Mouse (Mus musculus) lung, embryonic 15.5 days (tissue): ENCODE measurements around the gene Ubash3b. TPM values are rescaled to one million over a fixed set of nuclear protein-coding genes. Genes with fewer than 3 reads are reported as not detected.

Source experiments
- ATAC-seq: fragments of 200-750 bp; cut with Nextera tagmentation; 2 replicates; pipeline ENCODE4 v1.8.0; 2017; ENCODE audit warnings: moderate number of reproducible peaks, borderline replicate concordance; ENCODE audit not compliant: low FRiP score, low TSS enrichment; ENCODE audit errors: extremely low read depth
- H3K27ac ChIP-seq: fragments of 300-500 bp; sonication (generic); 2 replicates; pipeline ENCODE4 v1.5.1; 2015; ENCODE audit warnings: moderate library complexity, mild to moderate bottlenecking, inconsistent platforms
- H3K27me3 ChIP-seq: fragments of 300-500 bp; sonication (generic); 2 replicates; pipeline ENCODE4 v1.6.1; 2015; ENCODE audit warnings: inconsistent platforms
- H3K36me3 ChIP-seq: fragments of 300-500 bp; sonication (generic); 2 replicates; pipeline ENCODE4 v1.6.1; 2015; ENCODE audit warnings: inconsistent platforms
- H3K4me1 ChIP-seq: fragments of 300-500 bp; sonication (generic); 2 replicates; pipeline ENCODE4 v1.6.1; 2015; ENCODE audit warnings: inconsistent platforms
- H3K4me2 ChIP-seq: fragments of 300-500 bp; sonication (generic); 2 replicates; pipeline ENCODE4 v1.6.1; 2015; ENCODE audit warnings: inconsistent platforms, mild to moderate bottlenecking, moderate library complexity
- H3K4me3 ChIP-seq: fragments of 300-500 bp; sonication (generic); 2 replicates; pipeline ENCODE4 v1.5.1; 2015; ENCODE audit warnings: mild to moderate bottlenecking, inconsistent platforms
- H3K9ac ChIP-seq: fragments of 300-500 bp; sonication (generic); 2 replicates; pipeline ENCODE4 v1.6.1; 2015; ENCODE audit warnings: inconsistent platforms
- H3K9me3 ChIP-seq: fragments of 300-500 bp; sonication (generic); 2 replicates; pipeline ENCODE4 v1.6.1; 2016; ENCODE audit warnings: inconsistent platforms
- WGBS: fragments of 180-500 bp; shearing (Covaris S2); methylation state at CpG from one replicate; pipeline ENCODE4 v1.1.7; 2015; 5-methylcytosine and 5-hydroxymethylcytosine counted together
- polyA plus RNA-seq: library from polyadenylated mRNA; unstranded; fragments of >200 nt; fragmentation: Nextera tagmentation; extraction: Ambion mirVana; gene quantifications from 2 replicates; pipeline ENCODE4 v1.2.1, GENCODE M21; 2015

Gene Ubash3b
- 5.5 and 6.3 TPM in 2 replicates for polyA plus RNA-seq

- H3K4me1 ChIP-seq, result peaks cover 10% of the 10 kb centered on the region
- H3K27me3 ChIP-seq, result peaks cover 7% of the 10 kb centered on the region; the same call in 1 of the 2 replicates
- H3K4me3 ChIP-seq, result no peak within 1 kb of the TSS
- 70% methylated on average over 6 of the region's 6 CpGs for WGBS
- no peak for ATAC-seq
- no peaks in the 10 kb centered on the region for H3K9me3 ChIP-seq
- no peak within 1 kb of the TSS for H3K9ac ChIP-seq
- H3K27ac ChIP-seq, result peak within 1 kb of the TSS; percentile 25; the same call in 1 of the 2 replicates
- H3K36me3 ChIP-seq, result no peaks in the 10 kb centered on the region
- no peak within 1 kb of the TSS for H3K4me2 ChIP-seq
Observed at GRCm38 (mm10) chr9:41161413-41161812, at the start of gene Ubash3b. TSS of gene Ubash3b (minus strand) at chr9:41161697.

GRCm38 (mm10) chr9:41207130-41208104 is 45.9 kb upstream of the Ubash3b start:
- ATAC-seq, result peak; percentile 95
- 6% methylated on average over 28 of the region's 28 CpGs for WGBS
- peak overlapping the region; percentile 35; the same call in 1 of the 2 replicates for H3K9ac ChIP-seq

GRCm38 (mm10) chr9:41206717-41207116 is 45.2 kb upstream of the Ubash3b start:
- no peaks in the 10 kb centered on the region for H3K36me3 ChIP-seq
- no peak overlapping the region for H3K27ac ChIP-seq
- H3K4me2 ChIP-seq, result no peak overlapping the region; the same call in 1 of the 2 replicates
- H3K9ac ChIP-seq, result no peak overlapping the region
- 77% methylated on average over 12 of the region's 12 CpGs for WGBS
- no peak for ATAC-seq
- H3K27me3 ChIP-seq, result no peaks in the 10 kb centered on the region
- peaks cover under 1% of the 10 kb centered on the region; the same call in 1 of the 2 replicates for H3K4me1 ChIP-seq
- no peak overlapping the region for H3K4me3 ChIP-seq
- no peaks in the 10 kb centered on the region for H3K9me3 ChIP-seq

More at GRCm38 (mm10) chr9:41207130-41208104, 45.9 kb upstream of the Ubash3b start:
- Histone ChIP-seq H3K9me3 (no peaks in the 10 kb centered on the region), H3K4me1 (peaks cover 7% of the 10 kb centered on the region; the same call in 1 of the 2 replicates), H3K27me3 (no peaks in the 10 kb centered on the region), H3K4me2 (peak overlapping the region; percentile 57), H3K36me3 (no peaks in the 10 kb centered on the region), H3K27ac (peak overlapping the region; percentile 90), H3K4me3 (peak overlapping the region; percentile 40)

GRCm38 (mm10) chr9:41205267-41205666 is 43.8 kb upstream of the Ubash3b start:
- H3K27me3 ChIP-seq, result no peaks in the 10 kb centered on the region
- H3K4me1 ChIP-seq, result no peaks in the 10 kb centered on the region; the same call in 1 of the 2 replicates
- no peak overlapping the region for H3K9ac ChIP-seq
- no peaks in the 10 kb centered on the region for H3K36me3 ChIP-seq
- no peak overlapping the region for H3K4me3 ChIP-seq
- H3K9me3 ChIP-seq, result no peaks in the 10 kb centered on the region
- ATAC-seq, result no peak
- no peak overlapping the region for H3K27ac ChIP-seq
- H3K4me2 ChIP-seq, result no peak overlapping the region
- WGBS, result 63% methylated on average over 3 of the region's 3 CpGs

DNA sequence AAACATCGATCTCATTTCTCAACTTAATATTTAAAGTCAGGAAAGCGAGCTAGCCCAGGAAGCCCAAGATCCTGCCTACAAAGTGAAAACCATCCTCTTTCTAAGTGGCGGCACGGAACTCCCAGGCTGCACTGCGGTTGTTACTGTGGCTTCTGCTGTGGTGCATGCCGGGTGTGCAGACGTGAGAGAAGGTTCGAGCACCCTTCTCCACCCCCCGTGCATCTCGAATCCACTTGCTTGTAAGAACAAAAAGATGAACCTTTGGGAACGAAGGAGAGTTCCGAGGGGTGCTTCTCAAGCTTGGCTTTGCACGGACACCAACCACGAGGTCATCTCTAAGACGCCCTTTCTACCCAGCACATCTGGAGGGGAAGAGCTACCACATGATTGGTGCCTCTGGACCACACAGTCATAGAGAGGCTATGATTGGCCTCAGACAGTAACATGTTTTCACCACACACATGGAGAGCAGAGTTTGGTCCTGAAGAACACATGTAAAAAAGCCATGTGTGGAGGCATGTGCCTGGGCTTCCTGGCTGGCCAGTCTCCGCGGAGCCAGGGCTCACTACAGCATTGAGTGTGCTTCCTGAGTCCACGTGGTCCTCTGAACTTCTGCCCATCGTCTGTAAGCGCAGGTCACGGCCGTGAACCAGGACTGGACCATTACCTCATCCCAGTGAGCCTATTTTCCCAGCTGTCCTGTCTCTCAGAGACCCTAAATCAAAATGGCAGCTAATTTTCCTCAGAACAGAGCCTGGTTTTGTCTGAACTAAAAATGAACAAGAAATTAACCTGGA is 38.2 kb upstream of the Ubash3b start:
- Histone ChIP-seq H3K36me3 (no peaks in the 10 kb centered on the region), H3K4me1 (no peaks in the 10 kb centered on the region), H3K4me3 (no peak overlapping the region), H3K27ac (no peak overlapping the region), H3K9me3 (no peaks in the 10 kb centered on the region), H3K27me3 (no peaks in the 10 kb centered on the region), H3K4me2 (no peak overlapping the region), H3K9ac (no peak overlapping the region)
- 79% methylated on average over 22 of the region's 22 CpGs for WGBS
- no peak for ATAC-seq

DNA sequence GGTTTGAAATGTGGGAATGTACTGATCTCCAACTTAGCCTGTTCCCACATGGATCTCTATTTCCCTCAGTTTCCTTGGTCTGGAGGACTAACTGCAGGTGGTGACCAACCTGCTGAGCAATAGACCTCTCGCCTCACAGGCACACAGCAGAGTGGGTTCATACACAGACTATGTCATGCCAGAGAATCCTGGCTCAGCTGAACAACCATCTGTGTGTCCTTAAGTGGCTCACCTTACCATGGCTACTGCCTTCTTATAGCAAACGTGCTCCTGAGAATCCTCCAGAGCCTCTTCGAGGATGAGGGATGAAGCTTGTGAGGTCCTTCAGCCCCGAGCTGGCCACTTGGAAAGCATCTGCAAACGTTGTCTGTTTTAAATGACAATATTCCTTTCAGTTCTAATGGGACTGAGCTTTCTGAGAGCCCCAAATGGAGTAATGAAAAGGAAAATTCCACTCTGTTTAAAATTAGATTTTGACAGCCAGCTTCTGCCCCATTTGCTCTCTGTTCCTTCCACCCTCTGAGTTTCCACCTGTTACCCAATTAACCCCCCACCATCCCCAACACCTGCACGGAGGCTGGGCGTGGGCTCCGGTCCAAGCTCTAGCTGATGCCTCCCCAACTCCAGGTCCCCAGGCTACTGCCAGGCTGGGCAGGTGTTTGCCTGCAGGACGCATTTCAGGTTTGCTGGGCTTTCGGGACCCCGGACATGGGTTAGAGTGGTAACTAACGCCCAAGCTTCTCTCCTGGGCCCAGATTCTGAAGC is 37.2 kb upstream of the Ubash3b start:
- H3K9me3 ChIP-seq, result no peaks in the 10 kb centered on the region
- H3K36me3 ChIP-seq, result no peaks in the 10 kb centered on the region
- H3K27ac ChIP-seq, result no peak overlapping the region
- WGBS, result 66% methylated on average over 12 of the region's 12 CpGs
- no peaks in the 10 kb centered on the region for H3K27me3 ChIP-seq
- no peaks in the 10 kb centered on the region for H3K4me1 ChIP-seq
- no peak overlapping the region for H3K9ac ChIP-seq
- no peak for ATAC-seq
- H3K4me2 ChIP-seq, result no peak overlapping the region
- no peak overlapping the region for H3K4me3 ChIP-seq

DNA sequence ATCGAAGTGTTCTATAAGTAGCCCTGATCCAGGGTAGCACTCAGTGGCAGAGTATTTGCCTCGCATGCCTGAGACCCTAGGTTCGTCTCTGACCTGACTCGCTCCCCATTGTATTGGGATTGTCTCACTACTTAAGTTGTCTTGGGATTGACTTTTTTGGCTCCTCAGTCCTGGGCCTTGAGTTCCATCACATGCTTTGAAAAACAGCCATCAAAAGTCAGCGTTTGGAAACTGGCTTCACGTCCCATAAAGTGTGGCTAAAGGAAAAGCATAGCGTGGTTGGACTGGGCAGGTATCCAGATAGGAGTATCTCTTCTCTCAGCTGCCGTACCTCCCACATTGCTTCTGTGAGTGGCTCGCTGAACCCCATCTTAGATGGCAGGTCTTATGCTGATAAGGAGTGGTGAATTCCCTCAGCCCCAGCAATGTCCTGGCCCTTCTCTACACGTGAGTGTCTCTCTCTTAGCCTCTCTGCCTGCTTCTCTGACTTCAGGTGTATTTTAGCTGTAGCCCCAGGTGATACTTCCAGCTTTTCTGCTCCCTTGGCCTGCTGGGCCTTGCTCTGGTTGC is 34.3 kb upstream of the Ubash3b start:
- H3K27me3 ChIP-seq, result no peaks in the 10 kb centered on the region
- 72% methylated on average over 10 of the region's 10 CpGs for WGBS
- ATAC-seq, result no peak

DNA sequence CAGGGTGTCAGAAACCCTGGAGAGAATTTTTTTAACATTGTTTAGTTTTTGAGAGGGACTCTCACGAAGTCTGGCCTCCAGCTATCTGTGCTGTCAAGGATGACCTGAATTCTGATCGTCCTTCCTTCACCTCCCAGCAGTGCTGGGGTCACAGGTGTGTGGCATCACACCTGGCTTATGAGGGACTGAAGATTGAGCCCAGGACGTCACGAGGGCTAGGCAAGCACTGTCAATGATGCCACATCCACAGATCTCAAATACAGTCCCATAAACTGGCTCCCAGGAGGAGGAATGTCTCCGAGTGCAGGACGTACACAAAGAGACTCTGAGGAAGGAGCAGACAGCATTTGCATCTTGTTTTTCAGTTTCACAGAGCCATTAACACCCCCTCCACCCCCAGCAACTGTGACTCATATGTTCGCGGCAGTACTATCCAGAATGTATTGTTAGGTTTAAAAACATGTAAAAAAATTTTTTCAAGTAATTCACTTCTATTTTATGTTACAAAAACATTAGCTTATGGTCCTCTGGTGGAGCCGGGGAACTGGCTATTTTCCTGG is 30.2 kb upstream of the Ubash3b start:
- H3K27ac ChIP-seq, result no peak overlapping the region
- no peak overlapping the region for H3K4me3 ChIP-seq
- no peaks in the 10 kb centered on the region; the same call in 1 of the 2 replicates for H3K4me1 ChIP-seq
- H3K4me2 ChIP-seq, result no peak overlapping the region
- 66% methylated on average over 9 of the region's 9 CpGs for WGBS
- ATAC-seq, result no peak
- H3K9me3 ChIP-seq, result no peaks in the 10 kb centered on the region
- H3K27me3 ChIP-seq, result no peaks in the 10 kb centered on the region
- H3K9ac ChIP-seq, result no peak overlapping the region
- no peaks in the 10 kb centered on the region for H3K36me3 ChIP-seq

More for the DNA sequence above, 34.3 kb upstream of the Ubash3b start:
- no peaks in the 10 kb centered on the region for H3K36me3 ChIP-seq
- H3K27ac ChIP-seq, result no peak overlapping the region
- H3K4me3 ChIP-seq, result no peak overlapping the region
- H3K9me3 ChIP-seq, result no peaks in the 10 kb centered on the region
- no peaks in the 10 kb centered on the region for H3K4me1 ChIP-seq
- H3K4me2 ChIP-seq, result no peak overlapping the region
- H3K9ac ChIP-seq, result no peak overlapping the region

DNA sequence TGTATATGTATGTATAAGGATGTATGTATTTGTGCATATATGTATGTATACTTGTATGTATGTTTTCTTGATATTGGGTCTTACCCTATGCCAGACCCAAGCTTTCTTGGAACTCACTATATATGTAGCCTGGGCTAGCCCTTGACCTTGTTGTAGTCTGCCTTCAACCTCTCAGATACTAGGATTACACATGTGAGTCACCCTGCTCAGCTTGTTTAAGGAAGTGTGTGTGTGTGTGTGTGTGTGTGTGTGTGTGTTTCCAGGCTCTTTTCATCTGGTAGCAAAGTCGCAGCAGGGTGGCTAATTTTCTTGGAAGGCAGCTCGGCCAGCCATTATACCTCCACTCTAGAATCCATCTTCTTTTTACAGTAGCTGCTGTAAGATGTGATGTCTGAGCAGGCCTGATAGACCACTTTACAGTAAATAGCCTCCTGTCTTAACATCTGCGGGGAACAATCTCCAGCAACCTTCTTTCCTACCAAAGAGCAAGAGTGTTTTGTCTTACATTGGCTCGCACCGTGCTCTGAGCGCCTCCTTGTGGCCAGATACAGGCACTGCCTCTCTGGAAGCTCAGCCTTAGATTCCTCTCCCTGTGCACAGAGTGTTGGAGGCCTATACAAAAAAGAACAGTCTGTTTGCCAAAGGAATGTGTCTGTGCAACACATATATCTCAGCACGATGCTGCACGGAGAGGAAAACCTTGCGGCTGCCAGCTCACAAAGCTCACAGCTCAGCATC is 29.4 kb upstream of the Ubash3b start:
- H3K9me3 ChIP-seq, result no peaks in the 10 kb centered on the region
- no peak overlapping the region for H3K27ac ChIP-seq
- H3K4me3 ChIP-seq, result no peak overlapping the region
- peak; percentile 59; the same call in 1 of the 2 replicates for ATAC-seq
- no peaks in the 10 kb centered on the region; the same call in 1 of the 2 replicates for H3K4me1 ChIP-seq
- H3K9ac ChIP-seq, result no peak overlapping the region
- no peaks in the 10 kb centered on the region for H3K36me3 ChIP-seq
- no peaks in the 10 kb centered on the region for H3K27me3 ChIP-seq
- H3K4me2 ChIP-seq, result no peak overlapping the region
- WGBS, result 19% methylated on average over 9 of the region's 9 CpGs

DNA sequence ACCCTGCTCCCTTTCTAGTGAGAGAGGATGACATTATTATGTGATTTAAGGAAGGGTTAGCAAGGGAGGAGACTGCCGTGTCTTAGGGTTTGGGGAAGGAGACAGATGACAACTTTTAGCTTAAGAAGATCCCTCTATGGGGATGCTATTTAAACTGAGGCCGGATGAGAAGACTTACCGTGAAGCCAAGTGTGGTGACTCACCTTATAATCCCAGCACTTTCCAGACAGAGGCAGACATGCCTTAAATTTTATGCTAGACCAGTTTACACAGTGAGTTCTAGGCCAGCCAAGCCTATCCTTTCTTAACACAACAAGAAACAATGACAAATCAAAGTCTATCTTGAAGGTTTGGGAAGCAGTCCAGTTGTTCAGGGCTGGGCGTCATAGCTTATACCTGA is 26.4 kb upstream of the Ubash3b start:
- Histone ChIP-seq H3K9ac (no peak overlapping the region), H3K27ac (no peak overlapping the region), H3K9me3 (no peaks in the 10 kb centered on the region), H3K4me3 (no peak overlapping the region), H3K4me1 (peaks cover 6% of the 10 kb centered on the region; the same call in 1 of the 2 replicates), H3K27me3 (no peaks in the 10 kb centered on the region), H3K36me3 (no peaks in the 10 kb centered on the region), H3K4me2 (no peak overlapping the region)
- 84% methylated on average over 4 of the region's 4 CpGs for WGBS
- ATAC-seq, result no peak
